Mouse (Mus musculus) liver, adult 2 months (tissue): ENCODE measurements around the gene Gkn1. TPM values are rescaled to one million over a fixed set of nuclear protein-coding genes. Genes with fewer than 3 reads are reported as not detected.

Experiments used
- DNase-seq: peaks from one replicate; pipeline ENCODE4 v3.0.0-alpha.2; 2011; ENCODE audit warnings: low read depth, low spot score; ENCODE audit errors: extremely low read depth
- H3K27ac ChIP-seq: fragments of 200-500 bp; replicated peaks from 2 replicates; pipeline ENCODE4 v1.5.1; 2012; ENCODE audit warnings: low read depth, mild to moderate bottlenecking, control low read depth, inconsistent platforms, low read length; ENCODE audit not compliant: insufficient read depth
- H3K27me3 ChIP-seq: fragments of 200-500 bp; 2 replicates; pipeline ENCODE4 v1.6.1; 2012; ENCODE audit warnings: mild to moderate bottlenecking, moderate library complexity, low read length, inconsistent platforms; ENCODE audit not compliant: control insufficient read depth, insufficient read depth
- H3K36me3 ChIP-seq: fragments of 200-500 bp; 2 replicates; pipeline ENCODE4 v1.6.1; 2012; ENCODE audit warnings: low read length, inconsistent platforms; ENCODE audit not compliant: control insufficient read depth, insufficient read depth
- H3K4me1 ChIP-seq: fragments of 200-500 bp; 2 replicates; pipeline ENCODE4 v1.6.1; 2011; ENCODE audit warnings: low read length; ENCODE audit not compliant: control insufficient read depth, insufficient read depth
- H3K4me3 ChIP-seq: fragments of 200-500 bp; 2 replicates; pipeline ENCODE4 v1.5.1; 2011; ENCODE audit warnings: low read depth, mild to moderate bottlenecking, control low read depth, low read length, moderate library complexity; ENCODE audit not compliant: insufficient read depth
- H3K79me2 ChIP-seq: fragments of 200-500 bp; 2 replicates; pipeline ENCODE4 v1.6.1; 2012; ENCODE audit warnings: inconsistent platforms, mild to moderate bottlenecking, low read length, moderate library complexity; ENCODE audit not compliant: control insufficient read depth, insufficient read depth
- H3K9ac ChIP-seq: fragments of 200-500 bp; 2 replicates; pipeline ENCODE4 v1.6.1; 2012; ENCODE audit warnings: low read depth, mild to moderate bottlenecking, control low read depth, inconsistent platforms, low read length
- CTCF ChIP-seq: fragments of 200-500 bp; IDR thresholded peaks from 2 replicates; pipeline ENCODE4 v1.5.1; 2011; ENCODE audit warnings: low read depth, low read length, control low read depth
- POLR2A ChIP-seq: fragments of 200-500 bp; IDR thresholded peaks from 2 replicates; pipeline ENCODE4 v1.6.1; 2011; ENCODE audit warnings: low read length, control low read depth; ENCODE audit not compliant: insufficient read depth; ENCODE audit errors: extremely low read depth
- WGBS: fragments of 180-500 bp; shearing (Covaris S2); methylation state at CpG from one replicate; pipeline ENCODE4 v1.1.7; 2018; 5-methylcytosine and 5-hydroxymethylcytosine counted together
- polyA plus RNA-seq: library from polyadenylated mRNA; depleted of rRNA; stranded (reverse); fragments of >200 nt; gene quantifications from 2 replicates; pipeline ENCODE4 v1.2.3, GENCODE M21; 2012
- total RNA-seq: library from RNA; depleted of rRNA; stranded (reverse); fragments of >200 nt; gene quantifications from 2 replicates; pipeline ENCODE4 v1.2.3, GENCODE M21; 2014

Gene Gkn1
- total and polyA plus RNA-seq, 2 experiments, result not detected

DNA sequence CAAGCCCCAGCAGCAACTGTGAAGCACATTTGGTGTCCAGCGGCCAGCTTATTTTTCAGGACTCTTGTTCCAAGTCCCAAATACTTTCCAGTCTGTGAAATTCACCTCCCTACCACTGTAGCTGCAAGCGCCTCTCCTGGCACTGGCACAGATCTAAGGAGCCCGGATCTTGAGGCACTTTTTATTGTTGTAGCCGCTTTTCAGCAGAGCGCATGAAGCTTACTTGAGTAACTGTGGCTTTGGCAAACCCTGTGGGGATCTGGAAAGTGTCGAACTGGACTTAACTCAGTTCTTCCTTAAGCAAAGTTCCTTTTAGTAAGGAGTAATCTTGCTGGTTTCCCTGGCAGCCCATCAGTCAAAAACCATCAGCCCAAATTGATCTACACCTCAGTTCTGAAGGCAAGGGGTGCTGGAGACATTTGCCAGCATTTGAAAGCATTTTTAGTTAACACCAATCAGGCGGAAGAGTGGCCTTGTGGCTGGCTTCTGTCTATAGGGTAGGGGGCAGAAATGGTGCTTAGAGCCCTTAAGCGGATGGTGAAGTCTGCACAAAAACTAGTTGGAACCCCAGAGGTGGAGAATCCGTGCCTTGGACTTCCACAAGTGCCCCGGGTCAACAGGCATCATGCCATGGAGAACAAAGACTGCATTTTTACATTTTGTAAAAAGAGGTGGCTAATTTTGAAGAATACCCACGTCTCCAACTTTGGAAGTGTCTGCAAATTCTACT is 16.2 kb downstream of the Gkn1 start:
- Histone ChIP-seq H3K27ac (no peak overlapping the region), H3K27me3 (peaks cover 7% of the 10 kb centered on the region; the same call in 1 of the 2 replicates), H3K4me1 (peaks cover 3% of the 10 kb centered on the region; the same call in 1 of the 2 replicates), H3K9ac (no peak overlapping the region), H3K4me3 (no peak overlapping the region), H3K79me2 (no peaks in the 10 kb centered on the region), H3K36me3 (no peaks in the 10 kb centered on the region)
- no peak for TF ChIP-seq CTCF
- TF ChIP-seq POLR2A, result no peak
- WGBS, result 48% methylated on average over 11 of the region's 11 CpGs
- DNase-seq, result no peak

DNA sequence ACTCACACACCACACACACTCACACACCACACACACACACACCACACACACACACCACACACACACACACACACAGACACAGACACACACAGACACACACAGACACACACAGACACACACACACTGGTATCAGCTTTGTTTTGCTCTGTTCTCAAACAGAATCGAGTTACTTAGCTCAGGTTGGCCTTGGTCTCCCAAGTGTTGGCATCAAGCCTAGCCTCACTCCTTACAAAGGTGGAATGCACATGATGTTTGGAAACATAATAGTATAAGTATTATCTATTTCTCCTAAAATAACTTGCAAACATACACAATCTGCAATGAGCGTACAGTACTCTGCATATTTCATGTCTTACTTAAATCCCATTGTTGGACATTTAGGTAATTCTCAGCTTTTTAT is 18.4 kb downstream of the Gkn1 start:
- Histone ChIP-seq H3K27ac (no peak overlapping the region), H3K4me3 (no peak overlapping the region), H3K79me2 (no peaks in the 10 kb centered on the region), H3K36me3 (no peaks in the 10 kb centered on the region), H3K27me3 (peaks cover 7% of the 10 kb centered on the region; the same call in 1 of the 2 replicates), H3K4me1 (peaks cover 3% of the 10 kb centered on the region; the same call in 1 of the 2 replicates), H3K9ac (no peak overlapping the region)
- 59% methylated on average over 2 of the region's 2 CpGs for WGBS
- TF ChIP-seq CTCF, result no peak
- no peak for TF ChIP-seq POLR2A
- no peak for DNase-seq

DNA sequence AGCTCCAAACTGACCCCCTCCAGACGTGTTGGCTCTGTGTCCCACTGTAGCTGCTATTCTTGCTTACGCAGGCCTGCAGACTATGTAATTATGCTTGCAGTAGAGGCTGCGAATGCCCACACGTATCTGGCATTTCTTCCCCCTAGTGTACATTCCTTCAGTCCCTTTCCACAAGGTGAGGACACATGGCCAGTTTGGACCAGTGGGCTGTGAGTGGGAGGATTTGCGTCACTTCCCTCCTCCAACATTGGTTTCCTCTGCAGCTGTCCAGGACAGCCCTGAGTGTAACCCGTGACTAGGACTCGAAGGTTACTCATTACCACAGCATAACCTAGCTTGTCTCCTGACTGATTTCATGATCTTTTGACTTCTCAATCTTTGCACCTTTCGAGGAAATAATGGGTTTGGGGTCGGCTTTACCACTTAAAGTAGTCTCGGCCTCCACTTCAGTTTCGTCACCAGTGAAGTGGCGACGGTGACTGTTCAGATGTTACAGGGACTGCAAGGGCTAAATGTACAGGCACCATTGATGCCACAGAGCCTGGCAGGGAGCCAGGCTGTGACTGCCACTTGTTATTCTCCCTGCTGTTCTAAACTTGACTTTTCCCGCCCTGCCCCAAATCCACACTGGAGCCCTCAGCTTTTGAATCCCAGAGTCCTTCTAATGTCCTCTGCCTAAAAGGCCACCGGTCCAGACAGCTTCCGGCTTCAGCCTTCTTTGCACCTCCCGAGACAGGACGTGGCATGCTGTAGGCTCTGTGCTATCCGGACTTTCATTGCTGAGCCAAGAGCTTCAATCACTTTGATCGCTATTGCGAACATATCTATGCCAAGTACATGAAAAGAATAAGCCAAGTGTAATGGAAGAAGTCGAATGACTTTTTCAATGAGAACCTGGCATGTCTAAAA is 22.2 kb downstream of the Gkn1 start:
- H3K36me3 ChIP-seq, result no peaks in the 10 kb centered on the region
- no peaks in the 10 kb centered on the region for H3K27me3 ChIP-seq
- no peak overlapping the region for H3K9ac ChIP-seq
- H3K4me3 ChIP-seq, result no peak overlapping the region
- H3K4me1 ChIP-seq, result no peaks in the 10 kb centered on the region
- TF ChIP-seq CTCF (no peak), POLR2A (no peak)
- WGBS, result 75% methylated on average over 22 of the region's 22 CpGs
- H3K79me2 ChIP-seq, result no peaks in the 10 kb centered on the region
- DNase-seq, result peak; percentile 9
- H3K27ac ChIP-seq, result no peak overlapping the region

DNA sequence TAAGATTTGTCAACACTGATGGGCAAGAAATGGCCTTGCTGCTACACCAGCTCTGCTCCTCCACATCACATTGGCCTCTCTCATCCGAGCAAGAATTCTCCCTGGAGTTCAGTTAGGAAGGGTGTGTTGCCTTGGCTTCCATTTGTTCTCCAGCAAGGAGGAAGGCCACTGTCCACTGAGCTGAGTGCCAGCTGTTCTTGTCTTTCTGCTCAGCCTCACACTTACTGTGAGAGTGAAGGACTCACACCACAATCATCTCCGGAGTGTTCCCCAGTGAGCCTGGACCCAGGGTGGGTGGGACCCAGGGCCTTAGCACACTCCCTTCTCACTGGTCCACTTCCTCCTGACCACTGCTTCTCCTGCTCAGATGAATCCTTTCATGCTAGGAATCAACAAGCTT is 23.8 kb downstream of the Gkn1 start:
- Histone ChIP-seq H3K4me1 (no peaks in the 10 kb centered on the region), H3K36me3 (no peaks in the 10 kb centered on the region), H3K9ac (no peak overlapping the region), H3K27me3 (no peaks in the 10 kb centered on the region), H3K79me2 (no peaks in the 10 kb centered on the region), H3K4me3 (no peak overlapping the region), H3K27ac (no peak overlapping the region)
- 92% methylated on average over 2 of the region's 2 CpGs for WGBS
- no peak for DNase-seq
- TF ChIP-seq CTCF (no peak), POLR2A (no peak)

DNA sequence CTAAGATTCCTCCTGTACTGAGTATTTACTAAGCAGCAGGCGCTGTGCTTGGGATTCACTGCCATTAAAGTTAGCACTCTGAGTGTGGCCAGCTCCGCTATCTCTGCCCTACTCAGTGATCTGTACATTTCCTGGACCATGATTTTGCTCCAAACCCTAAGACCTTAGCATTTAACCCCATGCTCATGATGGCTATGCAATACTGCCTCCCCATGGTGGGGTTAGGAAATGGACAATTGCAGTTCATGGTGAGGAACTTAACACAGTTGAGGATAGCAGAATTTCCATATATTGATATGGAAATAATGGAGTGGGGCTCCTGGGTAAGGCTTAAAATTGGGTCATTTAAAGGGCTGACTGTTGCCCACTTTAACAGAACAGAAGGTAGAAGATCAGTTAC is 27.4 kb downstream of the Gkn1 start:
- Histone ChIP-seq H3K4me1 (no peaks in the 10 kb centered on the region), H3K36me3 (no peaks in the 10 kb centered on the region), H3K27ac (no peak overlapping the region), H3K27me3 (no peaks in the 10 kb centered on the region), H3K9ac (no peak overlapping the region), H3K4me3 (no peak overlapping the region), H3K79me2 (no peaks in the 10 kb centered on the region)
- DNase-seq, result peak; percentile 43
- no peak for TF ChIP-seq POLR2A
- TF ChIP-seq CTCF, result peak; percentile 59
- 78% methylated on average over 2 of the region's 2 CpGs for WGBS

DNA sequence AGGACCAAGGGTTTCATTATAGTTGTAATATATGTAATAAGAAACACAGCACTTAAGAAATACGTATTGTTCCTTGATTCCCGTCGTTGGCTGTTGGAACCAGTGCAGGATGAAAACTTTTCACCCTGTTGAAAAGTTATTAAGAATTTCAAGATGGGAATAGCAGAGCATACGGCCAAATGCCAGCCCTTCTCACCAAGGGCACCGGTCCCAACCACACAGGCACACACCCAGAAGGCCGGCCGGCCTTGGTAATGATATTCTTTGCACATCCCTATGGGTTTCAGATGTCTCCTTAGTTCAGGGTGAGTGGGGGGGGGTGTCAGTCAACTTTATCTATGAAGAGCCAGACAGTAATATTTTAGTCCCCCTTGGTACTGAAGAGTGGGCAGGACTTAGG is 32.1 kb downstream of the Gkn1 start:
- Histone ChIP-seq H3K27me3 (no peaks in the 10 kb centered on the region), H3K36me3 (no peaks in the 10 kb centered on the region), H3K9ac (no peak overlapping the region), H3K27ac (no peak overlapping the region), H3K4me3 (no peak overlapping the region), H3K79me2 (no peaks in the 10 kb centered on the region), H3K4me1 (no peaks in the 10 kb centered on the region)
- DNase-seq, result no peak
- TF ChIP-seq POLR2A (no peak), CTCF (no peak)
- 96% methylated on average over 7 of the region's 7 CpGs for WGBS
